Mouse (Mus musculus) heart, adult 2 months (tissue): ENCODE measurements around the gene Plcb2.

Experiments
- CTCF ChIP-seq: fragments of 200-600 bp; IDR thresholded peaks from 2 replicates; pipeline ENCODE4 v1.8.1; 2022; ENCODE audit warnings: antibody characterized with exemption, mild to moderate bottlenecking, moderate library complexity
- EP300 ChIP-seq: fragments of 200-500 bp; IDR thresholded peaks from 2 replicates; pipeline ENCODE4 v1.6.1; 2011; ENCODE audit warnings: low read depth, low read length, control low read depth; ENCODE audit not compliant: insufficient read depth
- POLR2A ChIP-seq: fragments of 200-500 bp; IDR thresholded peaks from 2 replicates; pipeline ENCODE4 v1.6.1; 2011; ENCODE audit warnings: mild to moderate bottlenecking, low read depth, low read length, control low read depth; ENCODE audit not compliant: insufficient read depth

DNA sequence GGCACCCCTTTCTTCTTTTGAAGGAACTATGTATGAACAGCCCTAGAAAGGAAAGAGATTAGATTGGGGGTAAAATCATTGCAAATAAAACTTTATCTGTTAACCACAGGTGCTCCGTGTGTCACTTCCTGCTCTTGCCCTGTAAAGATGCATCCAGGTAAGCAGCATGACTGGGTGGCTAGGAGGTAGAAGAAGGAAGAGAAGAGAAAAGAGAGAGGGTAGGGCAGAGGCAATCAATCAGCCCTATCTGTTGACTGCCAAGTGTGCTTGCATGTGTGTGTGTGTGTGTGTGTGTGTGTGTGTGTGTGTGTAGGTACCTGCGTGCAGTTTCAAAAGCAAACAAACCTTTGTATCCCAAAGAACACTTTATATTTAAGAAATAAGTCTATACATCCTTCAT is 46.3 kb upstream of the Plcb2 start:
- TF ChIP-seq POLR2A, result no peak
- TF ChIP-seq EP300, result no peak
- no peak for TF ChIP-seq CTCF
